Mouse (Mus musculus) liver, embryonic 16.5 days (tissue): ENCODE data around the gene Rassf5. TPM values are rescaled to one million over a fixed set of nuclear protein-coding genes. Genes with fewer than 3 reads are reported as not detected.
A peak's percentile ranks its signal among the peaks of the same experiment; 100 is the strongest.
"Not testable (repeated sequence)": the region's sequence is repeated elsewhere in the genome, so short reads cannot be mapped to it uniquely, and the experiment has no call there.

Source experiments
- ATAC-seq: fragments of 200-750 bp; cut with Nextera tagmentation; 2 replicates; pipeline ENCODE4 v1.8.0; 2017; ENCODE audit warnings: low read depth, mild to moderate bottlenecking, moderate number of reproducible peaks, moderate library complexity
- H3K27ac ChIP-seq: fragments of 300-500 bp; sonication (generic); 2 replicates; pipeline ENCODE4 v1.5.1; 2014; ENCODE audit warnings: mild to moderate bottlenecking, low read length
- H3K27me3 ChIP-seq: fragments of 300-500 bp; sonication (generic); 2 replicates; pipeline ENCODE4 v1.6.1; 2014; ENCODE audit warnings: low read depth, low read length, mixed read lengths; ENCODE audit not compliant: control insufficient read depth, insufficient read depth
- H3K36me3 ChIP-seq: fragments of 300-500 bp; sonication (generic); 2 replicates; pipeline ENCODE4 v1.6.1; 2014; ENCODE audit warnings: mild to moderate bottlenecking; ENCODE audit not compliant: control insufficient read depth, insufficient read depth
- H3K4me1 ChIP-seq: fragments of 300-500 bp; sonication (generic); 2 replicates; pipeline ENCODE4 v1.6.1; 2014; ENCODE audit warnings: low read depth, low read length, mixed read lengths; ENCODE audit not compliant: control insufficient read depth
- H3K4me2 ChIP-seq: fragments of 300-500 bp; sonication (generic); 2 replicates; pipeline ENCODE4 v1.6.1; 2014; ENCODE audit warnings: low read depth, low read length, mixed read lengths
- H3K4me3 ChIP-seq: fragments of 300-500 bp; sonication (generic); 2 replicates; pipeline ENCODE4 v1.5.1; 2014; ENCODE audit warnings: low read depth, mild to moderate bottlenecking, low read length
- H3K9ac ChIP-seq: fragments of 300-500 bp; sonication (generic); 2 replicates; pipeline ENCODE4 v1.6.1; 2014; ENCODE audit warnings: low read depth, low read length
- H3K9me3 ChIP-seq: fragments of 300-500 bp; sonication (generic); replicated peaks from 2 replicates; pipeline ENCODE4 v1.6.1; 2016; ENCODE audit warnings: low read length; ENCODE audit not compliant: control insufficient read depth
- WGBS: fragments of 180-500 bp; shearing (Covaris S2); extraction: QIAGEN DNeasy Blood & Tissue Kit; methylation state at CpG from one replicate; pipeline ENCODE4 v1.1.7; 2014; ENCODE audit not compliant: insufficient replicate concordance; 5-methylcytosine and 5-hydroxymethylcytosine counted together
- polyA plus RNA-seq: library from polyadenylated mRNA; unstranded; fragments of >200 nt; fragmentation: Nextera tagmentation; extraction: Ambion mirVana; gene quantifications from 2 replicates; pipeline ENCODE4 v1.2.1, GENCODE M21; 2015

Rassf5 gene
- polyA plus RNA-seq, 1 experiment from 2014 or later = 6.8 TPM

DNA sequence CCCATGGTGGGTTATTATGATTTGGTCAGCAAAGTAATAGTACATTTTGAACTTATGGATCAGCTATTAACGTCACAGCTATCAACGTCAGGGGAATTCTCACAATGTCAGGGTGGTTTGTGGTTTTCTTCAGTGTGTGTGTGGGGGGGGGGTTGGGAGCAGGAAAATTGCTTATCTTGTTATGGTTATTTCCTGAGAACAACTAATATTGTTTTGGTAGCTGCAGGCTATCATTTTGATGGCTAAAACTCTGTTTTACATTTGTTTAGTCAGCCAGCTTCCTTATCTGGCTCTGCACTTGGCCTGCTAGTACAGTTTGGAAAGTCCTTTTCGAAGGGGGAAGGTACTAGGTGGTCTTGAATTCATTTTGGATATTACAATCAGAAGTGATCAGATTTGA, 99.8 kb downstream of the Rassf5 start:
- H3K4me1 ChIP-seq, H3K4me2 ChIP-seq, H3K4me3 ChIP-seq, H3K27ac ChIP-seq, H3K9ac ChIP-seq, ATAC-seq, H3K36me3 ChIP-seq, H3K27me3 ChIP-seq, H3K9me3 ChIP-seq: not testable (repeated sequence)
- WGBS = 33% methylated on average over 3 of the region's 3 CpGs

DNA sequence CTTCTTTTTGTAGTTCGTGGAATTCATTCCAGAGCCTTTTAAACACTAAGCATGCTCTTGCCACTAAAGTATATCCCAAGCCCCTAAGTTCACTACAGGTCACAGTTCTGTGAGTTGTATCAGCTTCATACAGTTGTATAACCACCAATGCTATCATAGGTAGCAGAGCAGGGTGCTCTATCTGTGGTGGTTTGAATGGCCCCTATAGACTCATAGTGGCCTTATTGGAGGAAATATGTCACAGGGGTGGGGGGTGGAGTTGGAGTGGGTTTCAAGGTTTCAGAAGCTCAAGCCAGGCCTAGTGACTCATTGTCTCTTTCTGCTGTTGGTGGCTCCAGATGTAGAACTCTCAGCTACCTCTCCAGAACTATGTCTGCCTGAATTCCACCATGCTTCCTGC, 102.6 kb downstream of the Rassf5 start:
- Histone ChIP-seq H3K9ac (no peak overlapping the region), H3K27me3 (no peaks in the 10 kb centered on the region), H3K4me2 (no peak overlapping the region), H3K4me1 (peaks cover 13% of the 10 kb centered on the region), H3K36me3 (no peaks in the 10 kb centered on the region), H3K4me3 (no peak overlapping the region), H3K27ac (no peak overlapping the region), H3K9me3 (no peaks in the 10 kb centered on the region)
- ATAC-seq = no peak
- WGBS = 47% methylated on average over 1 of the region's 1 CpGs

DNA sequence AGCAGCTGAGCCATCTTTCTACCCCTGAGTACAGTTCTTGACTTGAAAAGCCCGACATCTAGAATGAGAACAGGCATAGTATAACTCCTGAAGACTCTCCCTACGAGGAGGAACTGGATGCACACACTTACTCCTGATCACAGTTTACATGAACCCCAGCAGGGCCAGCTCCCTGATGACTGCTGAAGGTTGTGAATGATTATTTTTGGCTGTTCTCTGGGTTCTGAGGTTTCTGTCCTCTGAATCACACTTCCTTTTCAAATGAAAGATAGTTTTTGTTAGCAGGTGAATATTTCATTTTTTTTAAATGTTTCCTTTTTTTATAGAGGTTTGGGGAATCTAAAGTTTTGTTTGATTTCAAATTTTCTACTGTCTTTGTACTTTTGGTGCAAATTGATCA, 103.6 kb downstream of the Rassf5 start:
- Histone ChIP-seq H3K36me3 (no peaks in the 10 kb centered on the region), H3K9me3 (no peaks in the 10 kb centered on the region), H3K4me1 (peaks cover 15% of the 10 kb centered on the region), H3K9ac (no peak overlapping the region), H3K4me3 (no peak overlapping the region), H3K27me3 (no peaks in the 10 kb centered on the region), H3K27ac (no peak overlapping the region), H3K4me2 (no peak overlapping the region)
- WGBS = 18% methylated on average over 2 of the region's 2 CpGs
- no peak for ATAC-seq

DNA sequence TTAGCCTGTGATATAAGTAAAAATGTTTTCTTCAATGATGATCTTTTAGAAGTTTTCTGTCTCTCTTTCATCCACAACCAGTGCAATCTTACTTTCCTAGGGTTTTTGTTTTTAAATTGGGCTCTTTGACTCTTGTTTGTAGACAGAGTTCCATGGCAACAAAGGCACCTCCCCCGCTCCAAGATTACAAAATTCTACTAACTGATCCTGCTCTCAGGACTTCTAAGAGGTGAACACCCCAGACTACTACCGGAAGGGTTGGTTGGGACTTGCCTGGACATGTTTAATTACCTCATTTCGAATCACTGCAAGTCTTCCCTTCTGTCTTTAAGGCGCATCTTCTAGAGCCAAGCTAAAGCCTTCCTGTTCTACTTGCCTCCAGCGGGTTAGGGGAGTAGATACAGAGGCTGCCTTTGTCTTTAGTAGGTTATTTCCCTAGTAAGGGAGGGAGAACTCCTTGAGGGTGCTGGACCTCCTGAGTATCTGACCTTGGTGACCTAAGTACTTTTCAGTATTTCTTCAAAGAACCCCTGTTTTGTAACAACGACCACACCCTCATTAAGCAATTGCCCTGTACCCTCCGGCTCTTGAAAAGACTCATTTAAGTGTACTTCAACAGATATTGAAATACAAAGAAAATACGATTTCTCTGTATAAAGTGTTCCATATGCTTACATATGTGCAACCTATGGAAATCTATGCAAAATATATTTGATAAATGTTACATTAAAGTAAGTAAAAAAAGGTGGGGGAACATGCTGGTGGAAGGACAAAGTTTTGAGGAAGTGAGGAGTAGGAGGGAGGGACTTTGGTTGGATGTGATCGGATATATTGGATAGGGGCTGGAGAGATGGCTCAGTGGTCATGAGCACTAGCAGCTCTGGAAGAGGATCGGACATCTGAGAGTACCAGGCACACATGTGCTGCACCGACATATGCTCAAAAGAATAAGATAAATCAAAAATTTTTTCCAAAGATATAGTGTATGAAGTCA, 105.7 kb downstream of the Rassf5 start:
- ATAC-seq = no peak
- H3K9me3 ChIP-seq = no peaks in the 10 kb centered on the region
- no peaks in the 10 kb centered on the region for H3K27me3 ChIP-seq
- H3K4me3 ChIP-seq = peak overlapping the region; percentile 95
- peak overlapping the region; percentile 88 for H3K27ac ChIP-seq
- H3K36me3 ChIP-seq = no peaks in the 10 kb centered on the region; the same call in 1 of the 2 replicates
- peak overlapping the region; percentile 77 for H3K4me2 ChIP-seq
- 54% methylated on average over 11 of the region's 11 CpGs for WGBS
- H3K9ac ChIP-seq = peak overlapping the region; percentile 89
- H3K4me1 ChIP-seq = peaks cover 27% of the 10 kb centered on the region

DNA sequence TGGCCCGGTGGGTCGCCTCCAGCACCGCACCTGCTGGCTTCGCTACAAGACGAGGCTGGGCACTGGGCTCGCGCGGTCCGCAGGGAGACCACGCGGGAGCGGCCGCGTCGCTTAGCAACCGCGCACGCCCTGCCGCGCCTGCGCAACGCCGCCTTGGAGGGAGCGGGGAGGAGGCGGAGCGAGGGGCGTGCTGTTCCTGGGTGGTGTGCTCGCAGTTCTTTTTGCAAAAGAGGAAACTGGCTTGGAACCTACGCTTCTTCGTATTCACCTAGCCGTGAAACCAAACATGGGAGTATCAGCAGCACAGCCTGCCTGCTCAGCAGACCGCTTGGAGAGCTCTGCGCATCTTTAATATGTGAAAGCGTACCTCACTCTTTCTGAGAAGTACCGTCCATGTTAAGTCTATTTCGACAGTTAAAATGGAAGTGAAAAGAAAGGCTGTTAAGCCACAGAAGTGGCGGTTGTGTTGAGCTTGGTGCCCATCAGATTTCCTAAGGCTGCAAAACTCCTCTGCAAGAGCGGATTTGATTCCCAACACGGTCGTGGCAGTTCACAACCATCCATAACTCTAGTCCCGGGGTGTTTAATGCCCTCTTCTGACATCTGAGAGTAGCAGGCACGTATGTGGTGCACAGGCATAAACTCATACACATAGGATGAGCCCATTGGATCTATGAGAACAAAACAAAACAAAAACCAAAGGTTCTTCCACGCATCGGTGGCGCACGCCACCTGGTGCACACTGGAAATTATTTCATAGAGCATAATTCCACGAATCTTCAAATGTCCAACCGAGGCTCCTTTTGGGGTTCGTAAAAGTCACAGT, 106.7 kb downstream of the Rassf5 start, which contains the start of gene Dyrk3:
Dyrk3 (minus strand) TSS at position 150 of the 826 bp plus-strand sequence.
- peak within 1 kb of the TSS; percentile 89 for H3K9ac ChIP-seq
- peaks cover 27% of the 10 kb centered on the region for H3K4me1 ChIP-seq
- H3K27ac ChIP-seq = peak within 1 kb of the TSS; percentile 88
- H3K36me3 ChIP-seq = no peaks in the 10 kb centered on the region; the same call in 1 of the 2 replicates
- WGBS = 2% methylated on average over 49 of the region's 49 CpGs
- H3K4me2 ChIP-seq = peak within 1 kb of the TSS; percentile 77
- ATAC-seq = peak; percentile 96
- no peaks in the 10 kb centered on the region for H3K9me3 ChIP-seq
- H3K4me3 ChIP-seq = peak within 1 kb of the TSS; percentile 95
- H3K27me3 ChIP-seq = no peaks in the 10 kb centered on the region

DNA sequence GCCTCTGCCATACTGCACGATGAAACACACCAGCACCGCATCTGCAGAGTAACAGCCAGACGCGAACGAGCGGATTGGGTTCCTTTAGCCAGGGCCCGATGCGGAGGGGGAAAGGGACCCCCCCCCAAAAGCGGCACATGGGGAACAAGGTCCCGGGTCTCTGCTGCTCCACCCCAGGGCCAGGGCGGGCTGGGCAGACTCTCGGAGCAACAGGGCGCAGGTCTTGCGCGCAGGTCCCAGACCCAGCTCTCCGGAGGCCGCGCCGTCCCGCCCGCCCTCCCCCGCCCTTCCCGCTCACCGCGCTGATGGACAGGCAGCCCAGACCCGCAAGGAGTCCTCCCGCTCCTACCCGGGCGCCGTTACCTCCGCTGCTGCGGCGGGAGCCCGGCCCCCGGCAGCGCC, 107.3 kb downstream of the Rassf5 start:
- no peaks in the 10 kb centered on the region for H3K27me3 ChIP-seq
- H3K9ac ChIP-seq = peak overlapping the region; percentile 89
- H3K9me3 ChIP-seq = no peaks in the 10 kb centered on the region
- peak overlapping the region; percentile 88 for H3K27ac ChIP-seq
- WGBS = under 1% methylated on average over 32 of the region's 36 CpGs
- H3K4me1 ChIP-seq = peaks cover 27% of the 10 kb centered on the region
- H3K4me3 ChIP-seq = peak overlapping the region; percentile 95
- ATAC-seq = peak; percentile 73
- peak overlapping the region; percentile 77 for H3K4me2 ChIP-seq
- H3K36me3 ChIP-seq = no peaks in the 10 kb centered on the region; the same call in 1 of the 2 replicates

DNA sequence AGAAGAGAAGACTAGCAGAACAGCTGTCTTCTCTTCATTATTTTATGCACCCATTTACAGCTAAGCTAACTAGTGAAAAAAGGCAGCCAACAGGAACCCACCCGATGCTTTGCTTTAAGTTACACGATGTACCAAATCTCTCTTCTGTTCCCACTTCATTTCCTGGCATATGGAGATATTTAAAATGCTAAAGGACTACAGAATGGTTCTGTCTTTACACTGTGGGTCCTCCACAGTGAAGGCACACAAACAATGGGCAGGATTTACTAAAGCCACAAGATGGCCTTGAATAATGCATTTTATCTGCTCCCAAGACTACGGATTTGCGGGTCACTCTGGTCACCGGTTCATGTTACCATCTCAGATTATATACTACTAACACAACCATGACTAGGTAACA, 107.9 kb downstream of the Rassf5 start:
- Histone ChIP-seq H3K4me2 (peak overlapping the region; percentile 77), H3K9ac (peak overlapping the region; percentile 45), H3K4me1 (peaks cover 27% of the 10 kb centered on the region), H3K36me3 (no peaks in the 10 kb centered on the region; the same call in 1 of the 2 replicates), H3K9me3 (no peaks in the 10 kb centered on the region), H3K27ac (peak overlapping the region; percentile 76), H3K27me3 (no peaks in the 10 kb centered on the region), H3K4me3 (peak overlapping the region; percentile 95)
- no peak for ATAC-seq
- WGBS = 12% methylated on average over 5 of the region's 5 CpGs

DNA sequence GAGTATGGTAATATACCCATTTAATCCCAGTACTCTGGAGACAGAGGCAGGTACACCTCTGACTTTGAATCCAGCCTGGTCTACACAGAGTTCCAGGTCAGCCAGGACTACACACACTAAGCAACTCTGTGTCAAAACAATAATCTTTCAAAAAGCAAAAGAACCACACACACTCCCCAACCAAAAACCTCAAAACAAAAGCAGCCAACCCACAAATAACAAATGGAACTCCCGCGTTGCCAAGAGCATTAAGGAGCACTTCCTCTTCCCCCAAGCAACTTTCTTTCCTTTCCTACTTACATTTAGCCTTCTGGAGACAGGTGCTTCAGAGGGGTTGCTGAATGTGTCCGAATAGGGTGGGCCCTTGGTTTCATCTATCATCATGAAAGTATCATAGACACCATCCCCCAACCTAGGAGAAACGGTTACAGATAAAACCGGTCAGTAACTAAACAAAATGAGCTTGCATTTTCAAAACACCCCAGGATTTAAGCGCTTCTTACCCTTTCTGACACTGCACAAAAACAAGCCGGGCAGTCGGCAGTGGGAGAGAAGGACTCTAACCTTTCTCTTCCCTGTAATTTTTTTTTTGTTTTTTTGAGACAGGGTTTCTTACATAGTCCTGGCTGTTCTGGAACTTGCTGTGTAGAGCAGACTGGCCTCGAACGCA, 109.0 kb downstream of the Rassf5 start:
- Histone ChIP-seq H3K4me2 (peak overlapping the region; percentile 77), H3K36me3 (no peaks in the 10 kb centered on the region; the same call in 1 of the 2 replicates), H3K27ac (peak overlapping the region; percentile 76), H3K27me3 (no peaks in the 10 kb centered on the region), H3K4me1 (peaks cover 27% of the 10 kb centered on the region), H3K9me3 (no peaks in the 10 kb centered on the region), H3K4me3 (peak overlapping the region; percentile 95), H3K9ac (peak overlapping the region; percentile 45)
- WGBS = 20% methylated on average over 10 of the region's 10 CpGs
- peak; percentile 22 for ATAC-seq
